Comparison of ENCODE assay signal across 29 mouse cellular contexts in genomic region chr4:129254571-129254970, GRCm38 (mm10).
"Had no signal": no experiment of that assay in that cellular context is flagged by ENCODE, and none has a peak within 500 bp of the region (broad histone marks: within the 10 kb centered on the region; RNA-seq: fewer than 3 reads in every experiment).

No protein-coding gene starts in this region.

- H3K36me3 ChIP-seq: heart, embryonic 10.5 days; heart, embryonic 12.5 days; heart, embryonic 13.5 days; heart, embryonic 15.5 days; hindbrain, embryonic 10.5 days; hindbrain, embryonic 12.5 days; hindbrain, embryonic 13.5 days; hindbrain, embryonic 15.5 days; intestine, embryonic 15.5 days; kidney, embryonic 15.5 days had no signal

- H3K27me3 ChIP-seq: intestine, embryonic 15.5 days had no signal

- H3K4me3 ChIP-seq: heart, embryonic 10.5 days; heart, embryonic 12.5 days; heart, embryonic 13.5 days; heart, embryonic 15.5 days; hindbrain, embryonic 10.5 days; hindbrain, embryonic 12.5 days; hindbrain, embryonic 13.5 days; hindbrain, embryonic 15.5 days; intestine, embryonic 15.5 days; kidney, embryonic 15.5 days; layer of hippocampus, adult 2 months; left cerebral cortex, adult 2 months had no signal

- DNase-seq: heart, postnatal 10 days; heart, postnatal 14 days; heart, postnatal 36 days; heart, postnatal 4 days; kidney, adult 11 months; kidney, adult 18-20 months; kidney, adult 2 months; kidney, adult 8-10 months; kidney, adult 9 months; kidney, postnatal 10 days; kidney, postnatal 14 days; kidney, postnatal 25 days; kidney, postnatal 4 days; layer of hippocampus, adult 9-11 months; layer of hippocampus, postnatal 36 days had no signal

- H3K4me2 ChIP-seq: heart, embryonic 11.5 days; heart, embryonic 12.5 days; heart, embryonic 13.5 days; heart, embryonic 15.5 days; hindbrain, embryonic 12.5 days; hindbrain, embryonic 13.5 days; hindbrain, embryonic 14.5 days; hindbrain, embryonic 15.5 days; intestine, embryonic 15.5 days; kidney, embryonic 15.5 days had no signal
